ENCODE assay signal across 8 mouse cellular contexts in the genomic region with DNA sequence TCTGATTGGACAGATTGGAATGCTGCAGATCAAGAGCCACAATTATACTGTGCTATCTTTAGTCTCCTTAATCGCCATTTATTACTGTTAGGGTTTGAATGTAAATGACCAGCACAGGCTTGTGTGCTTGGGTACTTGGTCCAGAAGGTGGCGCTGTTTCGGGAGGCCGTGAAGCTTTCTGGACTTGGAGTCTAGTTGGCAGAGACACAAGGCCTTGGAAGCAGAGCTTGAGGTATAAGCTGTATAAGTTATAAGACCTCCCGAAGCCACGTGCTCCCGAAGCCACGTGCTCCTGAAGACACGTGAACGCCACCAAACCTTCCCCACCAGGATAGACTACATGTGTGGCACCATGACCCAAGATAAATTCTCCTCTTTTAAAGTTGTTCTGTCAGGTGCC. TPM values are rescaled to one million over a fixed set of nuclear protein-coding genes. Genes with fewer than 3 reads are reported as not detected.
DNase-seq lines count a peak whose midpoint lies in the region; ATAC-seq and TF ChIP-seq lines count a peak whose summit lies in the region.

No protein-coding gene starts in this region.

- WGBS in kidney, embryonic 15.5 days: 43% methylated on average over 10 of the region's 10 CpGs
- WGBS in embryonic facial prominence, embryonic 10.5 days: 41% methylated on average over 10 of the region's 10 CpGs
- 40% methylated on average over 10 of the region's 10 CpGs for WGBS in midbrain, postnatal 0 days

- H3K4me2 ChIP-seq in kidney, embryonic 15.5 days: no peak overlapping the region
- no peak overlapping the region for H3K4me2 ChIP-seq in midbrain, postnatal 0 days (ENCODE audit: low read depth, low read length, poor library complexity, severe bottlenecking)

- H3K4me1 ChIP-seq in kidney, embryonic 15.5 days: peaks cover 2% of the 10 kb centered on the region
- no peaks in the 10 kb centered on the region for H3K4me1 ChIP-seq in ES-Bruce4 (ENCODE audit: control insufficient read depth, insufficient read depth, low read length)
- peaks cover 4% of the 10 kb centered on the region; the same call in 1 of the 2 replicates for H3K4me1 ChIP-seq in embryonic facial prominence, embryonic 10.5 days
- no peaks in the 10 kb centered on the region for H3K4me1 ChIP-seq in midbrain, postnatal 0 days (ENCODE audit: insufficient read depth, low read length)

- no peak for TF ChIP-seq EP300 in ES-Bruce4 (IDR thresholded peaks at IDR 0.05; ENCODE audit: insufficient read depth, low read depth, low read length)

- no peak overlapping the region for H3K4me3 ChIP-seq in kidney, embryonic 15.5 days (replicated peaks)
- H3K4me3 ChIP-seq in ES-Bruce4 (ENCODE audit: low read depth, low read length): no peak overlapping the region
- no peak overlapping the region for H3K4me3 ChIP-seq in embryonic facial prominence, embryonic 10.5 days
- H3K4me3 ChIP-seq in midbrain, postnatal 0 days (ENCODE audit: low read depth, low read length): no peak overlapping the region

- no peak for ATAC-seq in kidney, embryonic 15.5 days (replicated peaks; ENCODE audit: low FRiP score)
- 0 out of 2 replicates have a peak, but pooled peaks have one; percentile 23 for ATAC-seq in midbrain, postnatal 0 days (ENCODE audit: low FRiP score)
- no peak for ATAC-seq in erythroblast, adult 5-6 weeks (replicated peaks; ENCODE audit: low FRiP score, poor library complexity, severe bottlenecking)

- TF ChIP-seq POLR2A in ES-Bruce4 (IDR thresholded peaks at IDR 0.05; ENCODE audit: insufficient read depth, low read length): no peak

- no peaks in the 10 kb centered on the region for H3K36me3 ChIP-seq in kidney, embryonic 15.5 days
- H3K36me3 ChIP-seq in ES-Bruce4 (ENCODE audit: control insufficient read depth, insufficient read depth, low read length, poor library complexity, severe bottlenecking): no peaks in the 10 kb centered on the region
- no peaks in the 10 kb centered on the region for H3K36me3 ChIP-seq in embryonic facial prominence, embryonic 10.5 days (replicated peaks)
- H3K36me3 ChIP-seq in midbrain, postnatal 0 days (ENCODE audit: insufficient read depth, low read length): no peaks in the 10 kb centered on the region

- peak; percentile 44 for DNase-seq in kidney, adult 18-20 months
- peak; percentile 47 for DNase-seq in adrenal gland, adult 8-10 months
- DNase-seq in embryonic facial prominence, embryonic 10.5 days (ENCODE audit: low spot score): peak; percentile 71
- DNase-seq in layer of hippocampus, postnatal 14 days (ENCODE audit: low spot score in 2 of 2): peak; percentile 31 to 58
- peak; percentile 74 for DNase-seq in midbrain, postnatal 0 days (ENCODE audit: low spot score)

- H3K9ac ChIP-seq in kidney, embryonic 15.5 days: no peak overlapping the region
- no peak overlapping the region for H3K9ac ChIP-seq in ES-Bruce4 (ENCODE audit: low read depth, poor library complexity, severe bottlenecking)
- no peak overlapping the region for H3K9ac ChIP-seq in midbrain, postnatal 0 days (replicated peaks; ENCODE audit: low read length, poor library complexity, severe bottlenecking)

- peaks cover 30% of the 10 kb centered on the region for H3K27me3 ChIP-seq in kidney, embryonic 15.5 days
- no peaks in the 10 kb centered on the region for H3K27me3 ChIP-seq in ES-Bruce4 (ENCODE audit: control insufficient read depth, insufficient read depth, low read length, poor library complexity, severe bottlenecking)
- peaks cover 30% of the 10 kb centered on the region for H3K27me3 ChIP-seq in embryonic facial prominence, embryonic 10.5 days (replicated peaks; ENCODE audit: low read depth, poor library complexity, severe bottlenecking)
- H3K27me3 ChIP-seq in midbrain, postnatal 0 days (ENCODE audit: insufficient read depth, low read length): no peaks in the 10 kb centered on the region

- peak; percentile 92 for TF ChIP-seq CTCF in ES-Bruce4 (IDR thresholded peaks at IDR 0.05; ENCODE audit: low read depth, low read length)
- peak; percentile 74 for TF ChIP-seq CTCF in midbrain, postnatal 0 days (IDR thresholded peaks at IDR 0.05)

- no peaks in the 10 kb centered on the region for H3K9me3 ChIP-seq in kidney, embryonic 15.5 days (replicated peaks)
- no peaks in the 10 kb centered on the region for H3K9me3 ChIP-seq in ES-Bruce4 (replicated peaks; ENCODE audit: control insufficient read depth, insufficient read depth, low read length, poor library complexity, severe bottlenecking)
- H3K9me3 ChIP-seq in embryonic facial prominence, embryonic 10.5 days: no peaks in the 10 kb centered on the region
- no peaks in the 10 kb centered on the region for H3K9me3 ChIP-seq in midbrain, postnatal 0 days (ENCODE audit: low read length)

- H3K27ac ChIP-seq in kidney, embryonic 15.5 days: no peak overlapping the region
- H3K27ac ChIP-seq in ES-Bruce4 (ENCODE audit: insufficient read depth, low read length): no peak overlapping the region
- H3K27ac ChIP-seq in embryonic facial prominence, embryonic 10.5 days (replicated peaks): no peak overlapping the region
- no peak overlapping the region for H3K27ac ChIP-seq in midbrain, postnatal 0 days (ENCODE audit: low read depth, low read length)

RNA-seq across cellular contexts. Expression of a gene that starts 26.3 kb away (rescaled TPM):
- 11.3 and 12.9 TPM in 2 replicates for polyA plus RNA-seq in kidney, embryonic 15.5 days (2015; fragmentation: Nextera tagmentation; extraction: Ambion mirVana)
- polyA plus RNA-seq in ES-Bruce4 (2011; ENCODE audit: insufficient read depth, insufficient read length, low read depth, missing spikeins): 3.2 and 3.9 TPM in 2 replicates
- 10 to 100 TPM in 2 of 4 experiments, 1 to 10 TPM in 2; 9.6 to 19.4 (median 12.6) TPM for total RNA-seq in adrenal gland, adult 8-10 months (2022)
- 9.9 and 10.3 TPM in 2 replicates for polyA plus RNA-seq in embryonic facial prominence, embryonic 10.5 days (2016; fragmentation: Nextera tagmentation; extraction: Ambion mirVana)
- total RNA-seq in layer of hippocampus, postnatal 14 days (2021): 1 to 10 TPM; 2.6 to 4.0 TPM
- 5.2 and 9.7 TPM in 2 replicates for total RNA-seq in midbrain, postnatal 0 days (2014; rRNA removed)
- 6.6 and 7.5 TPM in 2 replicates for polyA plus RNA-seq in midbrain, postnatal 0 days (2015; fragmentation: Nextera tagmentation; extraction: Ambion mirVana)
- 1.7 and 2.5 TPM in 2 replicates for total RNA-seq in erythroblast, adult 5-6 weeks (2015; ENCODE audit: low replicate concordance)
- total RNA-seq in erythroblast, adult 5-6 weeks (2017; ENCODE audit: low replicate concordance): 5.4 and 7.0 TPM in 2 replicates

RNA-seq across cellular contexts. Expression of a gene that starts 55.7 kb away (rescaled TPM):
- 0.89 and 1.4 TPM in 2 replicates for polyA plus RNA-seq in kidney, embryonic 15.5 days (2015; fragmentation: Nextera tagmentation; extraction: Ambion mirVana)
- 2.5 and 3.2 TPM in 2 replicates for polyA plus RNA-seq in ES-Bruce4 (2011; ENCODE audit: insufficient read depth, insufficient read length, low read depth, missing spikeins)
- 1 to 10 TPM; 1.8 to 3.5 (median 2.9) TPM for total RNA-seq in adrenal gland, adult 8-10 months (2022)
- polyA plus RNA-seq in embryonic facial prominence, embryonic 10.5 days (2016; fragmentation: Nextera tagmentation; extraction: Ambion mirVana): 4.2 and 5.6 TPM in 2 replicates
- total RNA-seq in layer of hippocampus, postnatal 14 days (2021): 1 to 10 TPM; 7.4 TPM
- 8.2 and 9.8 TPM in 2 replicates for total RNA-seq in midbrain, postnatal 0 days (2014; rRNA removed)
- polyA plus RNA-seq in midbrain, postnatal 0 days (2015; fragmentation: Nextera tagmentation; extraction: Ambion mirVana): 4.2 and 4.6 TPM in 2 replicates
- total RNA-seq in erythroblast, adult 5-6 weeks (2015; ENCODE audit: low replicate concordance): not detected in 2 replicates
- not detected in 2 replicates for total RNA-seq in erythroblast, adult 5-6 weeks (2017; ENCODE audit: low replicate concordance)
